Mouse (Mus musculus) urinary bladder, postnatal 25 days (tissue): ENCODE measurements around the gene Ovgp1.
A peak's percentile ranks its signal among the peaks of the same experiment; 100 is the strongest.
"Not testable (repeated sequence)": the region's sequence is repeated elsewhere in the genome, so short reads cannot be mapped to it uniquely, and the experiment has no call there.

ENCODE experiments used
- DNase-seq: peaks from one replicate; pipeline ENCODE4 v3.0.0; 2022; ENCODE audit warnings: low spot score

Gene Ovgp1

DNA sequence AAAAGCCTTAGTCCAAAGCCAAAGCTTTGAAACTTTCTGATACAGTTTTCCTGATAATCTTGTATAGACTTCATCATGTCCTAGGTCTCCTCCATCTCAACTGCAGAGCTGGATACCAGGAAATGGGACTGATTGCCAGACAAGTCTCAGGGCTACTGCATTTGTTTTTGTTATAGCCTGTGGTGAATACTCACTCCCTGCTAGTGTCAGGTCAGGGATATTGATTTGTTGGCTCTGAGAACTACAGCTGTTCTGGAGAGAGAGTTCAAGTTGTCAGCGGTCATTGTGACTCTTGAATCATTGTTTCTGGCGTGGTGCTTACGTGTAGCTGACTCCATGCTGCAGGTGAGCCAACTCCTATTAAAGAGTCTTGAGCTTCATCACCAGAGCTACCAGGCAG is at the start of gene Ovgp1:
Ovgp1 (plus strand) TSS at position 301 of the 400 bp plus-strand sequence.
- DNase-seq = no peak

DNA sequence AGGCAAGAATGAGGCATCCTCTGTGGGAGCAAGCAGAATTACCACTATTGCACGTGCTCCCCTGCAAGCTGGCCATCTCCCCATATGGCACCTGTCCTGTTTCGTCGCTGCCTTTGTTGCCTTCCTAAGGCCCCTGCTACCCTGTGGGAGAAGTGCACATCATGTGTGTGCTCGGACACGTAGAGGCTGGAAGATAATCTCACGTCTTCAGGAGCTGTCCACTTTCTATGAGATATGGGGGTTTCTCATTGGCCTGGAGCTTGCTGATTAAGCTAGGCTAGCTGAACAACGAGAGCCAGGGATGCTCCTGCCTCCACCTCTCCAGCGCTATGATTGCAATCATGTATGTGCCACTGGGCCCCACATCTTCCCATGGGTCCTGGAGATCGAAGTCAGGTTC is 48.9 kb upstream of the Ovgp1 start:
- DNase-seq = no peak

GRCm38 (mm10) chr3:105927561-105928194 is 45.8 kb upstream of the Ovgp1 start:
- no peak for DNase-seq

- DNase-seq = no peak
These were observed 45.3 kb upstream of the Ovgp1 start for GRCm38 (mm10) chr3:105928195-105928569.

GRCm38 (mm10) chr3:105928781-105929180 is 44.7 kb upstream of the Ovgp1 start:
- no peak for DNase-seq

DNA sequence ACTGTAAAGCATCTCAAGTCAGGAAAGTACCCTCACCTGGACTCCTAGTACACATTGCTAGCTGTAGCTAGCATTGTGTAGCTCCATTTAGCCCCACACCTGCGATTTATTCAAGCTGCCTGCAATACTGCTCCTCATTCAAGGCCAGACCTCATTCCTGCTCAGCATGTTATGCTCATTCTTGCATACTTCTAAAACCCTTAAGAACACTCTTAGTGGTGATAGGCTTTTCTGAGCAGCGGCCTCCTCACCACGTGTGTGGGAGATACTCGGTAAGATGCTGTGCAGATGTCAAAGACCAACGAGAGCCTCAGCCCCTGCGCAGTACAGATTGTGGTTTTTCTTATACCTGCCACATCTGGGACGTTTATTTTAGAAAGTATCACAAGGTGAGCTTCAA is 43.7 kb upstream of the Ovgp1 start:
- DNase-seq = no peak

DNA sequence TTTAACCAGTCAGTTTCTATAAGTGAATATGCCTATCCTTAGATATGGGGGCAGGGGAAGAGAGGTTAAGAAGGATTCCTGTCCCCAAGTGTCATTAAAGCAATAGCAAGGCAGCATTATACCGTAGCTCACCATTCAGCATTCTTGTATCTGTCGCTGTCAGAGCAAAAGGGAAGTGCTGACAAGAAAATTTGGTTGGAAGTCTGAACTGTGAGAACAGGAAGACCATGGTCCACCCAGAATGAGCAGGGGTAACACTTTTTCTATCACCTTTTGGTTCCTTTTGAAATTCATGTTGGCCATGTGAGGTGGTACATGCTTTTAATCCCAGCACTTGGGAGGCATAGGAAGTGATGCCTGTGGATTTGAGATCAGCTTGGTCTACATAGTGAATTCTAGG is 42.4 kb upstream of the Ovgp1 start:
- no peak for DNase-seq

DNA sequence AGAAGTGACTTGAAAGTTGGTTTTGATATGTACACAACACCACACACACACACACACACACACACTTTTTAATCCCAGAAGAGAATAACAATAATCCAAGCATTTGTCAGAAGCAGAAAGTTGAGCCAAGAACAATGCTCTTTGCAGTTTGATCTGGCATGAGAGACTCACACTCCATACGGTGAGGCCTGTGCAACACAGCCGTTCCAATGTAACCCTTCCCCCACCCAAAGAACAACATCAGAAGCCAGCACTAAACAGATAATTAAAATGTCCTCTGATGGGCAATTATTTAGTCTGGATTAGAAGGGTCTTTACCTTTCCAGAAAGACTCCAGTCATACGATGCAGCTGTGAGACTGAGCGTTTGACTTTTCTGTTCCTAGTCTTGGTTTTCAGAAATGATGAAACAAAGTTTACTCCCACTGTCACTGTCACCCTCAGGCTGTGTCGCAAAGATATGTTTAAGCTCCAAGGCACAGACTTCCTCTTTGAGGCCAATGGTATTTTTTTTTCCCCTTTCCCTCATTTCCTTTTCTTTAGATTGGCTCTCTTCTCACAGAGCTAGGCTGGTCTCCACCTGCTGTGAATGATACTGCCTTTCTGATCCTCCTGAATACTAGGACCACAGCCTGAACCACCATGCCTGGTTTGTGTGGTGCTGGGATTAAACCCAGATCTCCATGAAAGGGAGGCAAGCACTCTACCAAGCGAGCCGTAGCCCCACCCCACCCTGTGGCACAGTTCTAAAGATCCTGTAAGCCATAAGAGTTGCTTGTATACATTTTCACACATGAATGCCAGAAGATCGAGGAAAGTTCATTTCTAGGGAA is 41.1 kb upstream of the Ovgp1 start, which contains the start of gene I830077J02Rik:
I830077J02Rik (minus strand) TSS at position 425 of the 832 bp plus-strand sequence.
- no peak for DNase-seq

- no peak for DNase-seq
These were observed 39.6 kb upstream of the Ovgp1 start for GRCm38 (mm10) chr3:105933926-105934325.

DNA sequence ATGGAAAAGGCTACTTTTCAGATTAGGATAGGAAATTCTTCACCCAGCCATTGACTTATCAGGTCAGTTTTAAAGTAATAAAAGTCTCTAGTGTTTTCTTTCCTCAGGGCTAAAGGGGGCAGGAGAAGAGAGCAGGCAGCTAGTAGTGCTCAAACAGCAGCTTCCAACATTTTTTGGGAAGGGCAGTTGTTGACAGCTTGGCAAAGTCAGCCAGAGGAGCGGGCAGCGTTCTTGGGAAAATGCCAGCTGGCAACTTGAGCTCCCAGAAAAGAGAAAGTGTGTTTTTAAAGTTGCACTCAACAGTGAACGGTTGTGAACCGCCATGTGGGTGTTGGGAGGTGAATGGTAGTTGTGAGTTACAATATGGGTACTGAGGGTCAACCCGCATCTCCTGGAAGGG is 38.5 kb upstream of the Ovgp1 start:
- no peak for DNase-seq

GRCm38 (mm10) chr3:105936111-105936510 is 37.4 kb upstream of the Ovgp1 start:
- no peak for DNase-seq

DNA sequence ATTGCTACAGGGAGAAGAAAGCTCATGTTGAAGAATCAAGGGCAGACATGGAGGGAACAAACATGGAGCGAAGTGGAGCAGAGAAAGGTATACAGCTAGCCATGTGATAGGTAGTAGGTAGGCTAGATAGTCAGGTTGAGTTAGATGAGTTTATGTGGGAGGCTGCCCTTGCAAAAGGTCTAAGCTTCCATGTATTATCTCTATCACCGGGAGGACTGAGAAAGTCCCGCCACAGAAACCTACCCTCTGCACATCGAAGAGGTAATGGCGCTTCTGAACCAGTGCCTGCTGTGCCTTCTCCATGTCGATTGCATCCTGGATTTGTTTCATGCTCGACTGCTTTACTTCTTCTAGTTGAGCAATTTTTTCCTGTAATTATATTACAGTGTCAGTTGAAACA is 22.2 kb upstream of the Ovgp1 start:
- DNase-seq = no peak

GRCm38 (mm10) chr3:105957235-105957634 is 16.3 kb upstream of the Ovgp1 start:
- DNase-seq = no peak

- DNase-seq = no peak
These were observed 15.3 kb upstream of the Ovgp1 start for GRCm38 (mm10) chr3:105958204-105958603.

- DNase-seq = peak; percentile 93
These were observed 14.4 kb upstream of the Ovgp1 start, which contains the start of gene Wdr77 for GRCm38 (mm10) chr3:105958974-105959580. Wdr77 (plus strand) TSS chr3:105959369.

DNA sequence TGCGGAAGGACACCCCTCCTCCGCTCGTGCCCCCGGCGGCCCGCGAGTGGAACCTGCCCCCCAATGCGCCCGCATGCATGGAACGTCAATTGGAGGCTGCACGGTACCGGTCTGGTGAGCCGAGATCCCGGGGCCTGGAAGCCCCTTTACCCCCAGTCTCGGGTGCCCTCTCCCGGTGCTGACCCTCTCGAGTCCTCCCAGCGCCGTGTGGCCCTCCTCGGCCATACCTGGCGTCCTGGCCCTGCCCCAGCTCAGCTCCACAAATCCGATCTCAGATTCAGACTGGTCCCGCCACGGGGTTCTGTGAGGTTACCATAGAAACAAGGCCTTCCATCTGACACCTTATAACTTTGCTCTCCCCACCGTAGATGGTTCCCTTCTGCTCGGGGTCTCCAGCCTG is 13.9 kb upstream of the Ovgp1 start:
- no peak for DNase-seq

- DNase-seq = no peak
These were observed 13.5 kb upstream of the Ovgp1 start, which contains the start of gene Atp5f1 for GRCm38 (mm10) chr3:105959999-105960398. Atp5f1 (minus strand) TSS chr3:105960099.

DNA sequence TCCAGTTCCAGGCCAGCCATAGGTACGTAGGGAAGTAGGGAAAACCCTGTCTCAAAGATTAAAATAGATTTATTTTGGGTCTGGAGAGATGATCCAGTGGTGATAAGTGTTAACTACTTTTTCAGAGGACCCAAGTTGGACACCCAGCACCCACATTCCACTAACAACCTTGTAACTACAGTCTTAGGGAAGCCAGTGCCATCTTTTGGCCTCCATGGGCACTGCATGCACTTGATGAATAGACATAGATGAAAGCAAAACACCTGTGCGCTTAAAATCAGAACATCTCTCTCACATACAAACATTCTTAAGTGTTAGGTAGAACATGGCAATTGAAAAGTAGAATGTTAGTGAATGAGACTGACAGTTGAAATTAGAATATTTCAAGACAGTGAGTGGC is 12.8 kb upstream of the Ovgp1 start:
- DNase-seq = no peak

DNA sequence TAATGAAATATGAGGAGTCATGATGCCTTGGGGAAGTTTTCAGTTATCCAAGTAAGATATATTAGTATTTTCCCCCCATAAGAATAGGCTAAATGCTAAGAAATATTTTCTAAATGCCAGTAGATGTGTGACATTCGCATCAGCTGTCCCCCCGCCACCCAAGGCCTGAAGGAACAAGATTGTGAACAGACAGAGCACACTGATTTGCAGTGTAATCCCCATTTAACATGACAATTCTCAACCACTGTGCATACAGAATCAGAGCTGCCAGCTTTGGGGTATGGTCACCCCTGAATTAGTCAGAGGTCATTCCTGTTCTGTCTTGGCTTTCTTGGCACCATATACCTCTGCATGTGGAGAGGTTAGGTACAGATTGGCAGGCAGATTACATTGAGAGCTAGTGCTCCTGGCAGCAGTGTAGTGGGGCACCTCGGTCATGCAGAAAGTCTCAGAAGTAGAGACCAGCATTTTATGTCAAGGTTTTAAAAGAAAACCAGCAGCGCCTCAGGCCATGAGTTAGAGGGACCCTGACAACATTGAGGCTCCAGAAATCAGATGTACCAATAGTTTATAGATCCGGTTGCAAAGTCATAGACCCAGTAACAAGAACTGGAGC is 1.6 kb upstream of the Ovgp1 start:
- no peak for DNase-seq

DNA sequence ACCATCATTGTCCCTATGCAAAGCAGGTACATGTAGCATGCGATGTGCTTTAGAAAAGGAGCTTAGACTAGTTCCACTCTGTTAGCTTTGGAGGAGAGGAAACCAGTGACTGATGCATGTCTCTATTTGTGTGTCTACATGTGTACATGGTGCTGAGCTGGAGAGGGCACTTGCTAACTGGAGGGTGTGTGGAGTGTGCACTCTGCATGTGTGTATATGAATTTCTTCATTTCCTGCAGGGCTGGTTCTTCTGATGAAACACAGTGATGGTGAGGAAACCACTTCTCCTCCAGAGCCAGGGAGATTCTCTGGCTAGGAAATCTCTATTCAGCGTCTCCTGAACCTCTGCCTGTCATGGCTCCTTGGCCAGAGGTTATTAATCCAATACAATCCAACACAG is 663 bp downstream of the Ovgp1 start:
- DNase-seq = no peak

DNA sequence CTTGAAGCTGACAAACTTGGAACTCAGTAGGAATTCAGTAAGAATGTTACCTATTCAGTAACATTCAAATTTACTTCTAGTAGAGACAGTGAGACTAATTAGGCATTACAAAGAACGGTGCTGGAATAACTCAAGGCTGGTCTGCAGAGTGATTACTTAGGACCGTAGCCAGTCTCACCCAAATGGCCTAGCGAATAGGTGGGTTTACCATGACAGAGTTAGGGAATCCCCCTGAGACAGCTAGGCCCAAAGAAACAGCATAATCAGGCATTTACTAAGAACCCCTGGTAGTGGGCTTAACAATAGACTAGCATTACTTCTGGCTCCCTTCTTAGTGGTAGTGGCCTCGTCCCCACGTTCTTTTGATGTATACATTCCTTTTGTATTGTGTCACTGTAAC is 16.1 kb downstream of the Ovgp1 start:
- not testable (repeated sequence) for DNase-seq

DNA sequence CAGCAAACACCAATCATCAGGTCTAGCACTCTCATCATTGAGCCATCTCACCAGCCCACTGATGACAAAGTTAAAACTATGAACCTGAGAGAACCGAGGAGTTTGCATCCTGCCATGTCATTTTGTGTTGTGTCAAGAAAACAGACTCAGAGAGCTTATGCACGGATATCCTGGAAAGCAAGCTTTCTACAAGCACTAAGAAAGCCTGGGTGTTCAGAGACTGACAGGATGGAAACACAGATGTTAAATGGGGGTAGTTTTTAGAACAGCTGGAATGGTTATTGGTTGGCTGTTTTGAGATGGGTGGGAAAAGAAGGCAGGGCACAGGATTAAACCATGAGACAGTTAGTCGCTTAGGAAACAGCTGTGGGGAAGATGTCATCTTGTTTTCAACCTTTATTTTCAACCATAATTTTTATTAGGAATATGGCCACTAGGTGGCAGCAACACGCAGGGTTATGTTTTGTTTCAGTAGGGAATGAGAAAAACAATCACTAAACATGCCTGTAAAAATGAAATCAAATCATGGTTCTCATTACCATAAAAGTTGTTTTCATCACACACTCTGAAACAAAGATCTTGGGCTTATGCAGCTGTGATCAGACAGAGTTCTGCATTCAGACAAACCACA is 18.3 kb downstream of the Ovgp1 start:
- peak; percentile 53 for DNase-seq
